In the genomic region with DNA sequence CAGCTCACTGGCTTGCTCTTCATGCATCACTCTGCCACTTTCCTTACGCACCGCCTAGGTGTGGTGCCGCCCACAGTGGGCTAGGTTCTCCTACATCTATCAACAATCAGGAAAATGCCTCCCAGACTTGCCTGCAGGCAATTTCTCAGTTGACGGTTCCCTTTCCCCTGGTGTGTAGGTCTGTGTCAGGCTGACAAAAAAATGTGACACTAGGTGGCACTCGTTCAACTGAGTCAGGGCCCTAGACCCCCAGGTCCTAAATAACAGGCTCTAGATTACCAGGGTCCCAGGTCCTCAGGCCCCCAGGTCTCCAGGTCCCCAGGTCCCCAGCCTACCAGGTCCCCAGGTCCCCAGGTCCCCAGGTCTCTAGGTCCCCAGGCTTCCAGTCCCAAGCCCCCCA, we compare ENCODE assay signal across 21 mouse cellular contexts. TPM values are rescaled to one million over a fixed set of nuclear protein-coding genes. Genes with fewer than 3 reads are reported as not detected.
A peak's percentile ranks its signal among the peaks of the same experiment; 100 is the strongest.
DNase-seq lines count a peak whose midpoint lies in the region; ATAC-seq and TF ChIP-seq lines count a peak whose summit lies in the region.
"Had no signal": no experiment of that assay in that cellular context is flagged by ENCODE, and none has a peak within 500 bp of the region (broad histone marks: within the 10 kb centered on the region; RNA-seq: fewer than 3 reads in every experiment).

No protein-coding gene starts in this region.

- H3K27me3 ChIP-seq in forebrain, postnatal 0 days (ENCODE audit: insufficient read depth, low read length), result no peaks in the 10 kb centered on the region
- no peaks in the 10 kb centered on the region for H3K27me3 ChIP-seq in forebrain, embryonic 11.5 days (ENCODE audit: control insufficient read depth, insufficient read depth, low read length)
- H3K27me3 ChIP-seq in liver, embryonic 14.5 days (ENCODE audit: control insufficient read depth, insufficient read depth, low read length), result no peaks in the 10 kb centered on the region
- H3K27me3 ChIP-seq in liver, embryonic 12.5 days (replicated peaks), result 0 out of 2 replicates have a peak, but pooled peaks cover 5% of the 10 kb centered on the region
- H3K27me3 ChIP-seq: forebrain, embryonic 15.5 days; kidney, embryonic 15.5 days had no signal

- no peak overlapping the region for H3K27ac ChIP-seq in forebrain, postnatal 0 days (ENCODE audit: low read depth, low read length)
- H3K27ac ChIP-seq in forebrain, embryonic 11.5 days (ENCODE audit: low read depth, low read length), result no peak overlapping the region
- no peak overlapping the region for H3K27ac ChIP-seq in liver, embryonic 14.5 days
- no peak overlapping the region for H3K27ac ChIP-seq in liver, embryonic 12.5 days
- no peak overlapping the region for H3K27ac ChIP-seq in bone marrow macrophage, adult 2 months (ENCODE audit: insufficient read depth, low read depth, low read length)
- H3K27ac ChIP-seq: forebrain, embryonic 15.5 days; heart, embryonic 15.5 days; kidney, embryonic 15.5 days had no signal

- H3K4me2 ChIP-seq in forebrain, postnatal 0 days (ENCODE audit: low read depth), result no peak overlapping the region
- no peak overlapping the region for H3K4me2 ChIP-seq in forebrain, embryonic 11.5 days (ENCODE audit: low read depth, low read length, severe bottlenecking)
- no peak overlapping the region for H3K4me2 ChIP-seq in liver, embryonic 14.5 days (ENCODE audit: low read depth)
- no peak overlapping the region for H3K4me2 ChIP-seq in liver, embryonic 12.5 days
- H3K4me2 ChIP-seq: forebrain, embryonic 15.5 days; heart, embryonic 15.5 days; kidney, embryonic 15.5 days had no signal

- no peak for TF ChIP-seq POLR2A in bone marrow macrophage, adult 2 months (IDR thresholded peaks at IDR 0.05; ENCODE audit: borderline replicate concordance, low read depth, low read length)

- TF ChIP-seq EP300 in liver, embryonic 14.5 days (IDR thresholded peaks at IDR 0.05; ENCODE audit: low read depth), result no peak

- 68% methylated on average over 5 of the region's 5 CpGs for WGBS in forebrain, postnatal 0 days
- WGBS in forebrain, embryonic 11.5 days, result 69% methylated on average over 5 of the region's 5 CpGs
- 51% methylated on average over 5 of the region's 5 CpGs for WGBS in liver, embryonic 14.5 days (ENCODE audit: insufficient replicate concordance)
- WGBS in liver, embryonic 12.5 days (ENCODE audit: insufficient replicate concordance), result 37% methylated on average over 5 of the region's 5 CpGs

- no peak overlapping the region for H3K4me3 ChIP-seq in forebrain, postnatal 0 days (ENCODE audit: low read depth, low read length)
- no peak overlapping the region for H3K4me3 ChIP-seq in forebrain, embryonic 11.5 days (ENCODE audit: low read depth, low read length)
- no peak overlapping the region for H3K4me3 ChIP-seq in liver, embryonic 14.5 days (ENCODE audit: insufficient read depth in 1 of 2, low read depth in 2 of 2, low read length in 2 of 2)
- no peak overlapping the region for H3K4me3 ChIP-seq in liver, embryonic 12.5 days
- no peak overlapping the region for H3K4me3 ChIP-seq in bone marrow macrophage, adult 2 months (ENCODE audit: insufficient read depth, low read length)
- H3K4me3 ChIP-seq: erythroblast, embryonic 14.5 days; forebrain, embryonic 15.5 days; heart, embryonic 15.5 days; kidney, embryonic 15.5 days had no signal

- H3K9me3 ChIP-seq in forebrain, postnatal 0 days (ENCODE audit: low read length), result no peaks in the 10 kb centered on the region
- H3K9me3 ChIP-seq in forebrain, embryonic 11.5 days (ENCODE audit: control insufficient read depth, low read length), result no peaks in the 10 kb centered on the region
- no peaks in the 10 kb centered on the region for H3K9me3 ChIP-seq in liver, embryonic 14.5 days (ENCODE audit: control insufficient read depth, low read length)
- no peaks in the 10 kb centered on the region for H3K9me3 ChIP-seq in liver, embryonic 12.5 days (replicated peaks)
- H3K9me3 ChIP-seq: forebrain, embryonic 15.5 days; heart, embryonic 15.5 days; kidney, embryonic 15.5 days had no signal

- ATAC-seq in forebrain, postnatal 0 days, result no peak
- no peak for ATAC-seq in forebrain, embryonic 11.5 days (replicated peaks; ENCODE audit: low FRiP score)
- no peak for ATAC-seq in liver, embryonic 14.5 days (ENCODE audit: insufficient read depth)
- no peak for ATAC-seq in liver, embryonic 12.5 days
- ATAC-seq: forebrain, embryonic 15.5 days had no signal

- no peaks in the 10 kb centered on the region for H3K4me1 ChIP-seq in forebrain, postnatal 0 days (ENCODE audit: insufficient read depth)
- no peaks in the 10 kb centered on the region for H3K4me1 ChIP-seq in forebrain, embryonic 11.5 days (replicated peaks; ENCODE audit: control insufficient read depth, insufficient read depth, low read length)
- no peaks in the 10 kb centered on the region for H3K4me1 ChIP-seq in liver, embryonic 14.5 days (replicated peaks; ENCODE audit: control insufficient read depth in 2 of 2, insufficient read depth in 2 of 2, low read length in 1 of 2)
- peaks cover 9% of the 10 kb centered on the region for H3K4me1 ChIP-seq in liver, embryonic 12.5 days
- H3K4me1 ChIP-seq in bone marrow macrophage, adult 2 months (ENCODE audit: control insufficient read depth, insufficient read depth, low read length), result peaks cover under 1% of the 10 kb centered on the region
- H3K4me1 ChIP-seq: forebrain, embryonic 15.5 days had no signal

- no peaks in the 10 kb centered on the region for H3K36me3 ChIP-seq in forebrain, postnatal 0 days (ENCODE audit: insufficient read depth)
- no peaks in the 10 kb centered on the region for H3K36me3 ChIP-seq in forebrain, embryonic 11.5 days (ENCODE audit: control insufficient read depth, insufficient read depth, low read length)
- H3K36me3 ChIP-seq in liver, embryonic 14.5 days (replicated peaks; ENCODE audit: control insufficient read depth, insufficient read depth, low read depth), result no peaks in the 10 kb centered on the region
- no peaks in the 10 kb centered on the region for H3K36me3 ChIP-seq in liver, embryonic 12.5 days
- H3K36me3 ChIP-seq: forebrain, embryonic 15.5 days; heart, embryonic 15.5 days; kidney, embryonic 15.5 days had no signal

- TF ChIP-seq CTCF in forebrain, postnatal 0 days (IDR thresholded peaks at IDR 0.05; ENCODE audit: low read depth), result peak; percentile 38
- TF ChIP-seq CTCF in liver, embryonic 14.5 days (IDR thresholded peaks at IDR 0.05; ENCODE audit: low read depth), result 0 out of 2 replicates have a peak, but pooled peaks have one; percentile 17
- peak; percentile 28; the same call in 1 of the 2 replicates for TF ChIP-seq CTCF in bone marrow macrophage, adult 2 months (IDR thresholded peaks at IDR 0.05; ENCODE audit: low read depth, low read length)

- DNase-seq in forebrain, postnatal 0 days, result no peak
- no peak for DNase-seq in forebrain, embryonic 11.5 days (ENCODE audit: low spot score)
- no peak for DNase-seq in liver, embryonic 14.5 days (ENCODE audit: low read depth in 3 of 3, low spot score in 3 of 3)
- DNase-seq in A20 (ENCODE audit: low read depth, low spot score), result peak; percentile 35
- no peak for DNase-seq in Muller cell, postnatal 12 days (ENCODE audit: inconsistent ontology term)
- DNase-seq in adrenal gland, postnatal 36 days, result no peak
- DNase-seq: cerebellum, adult 11 months; lung, adult 18-20 months; midbrain, embryonic 14.5 days had no signal

- no peak overlapping the region for H3K9ac ChIP-seq in forebrain, postnatal 0 days
- H3K9ac ChIP-seq in forebrain, embryonic 11.5 days (ENCODE audit: low read length), result no peak overlapping the region
- no peak overlapping the region for H3K9ac ChIP-seq in liver, embryonic 14.5 days (replicated peaks)
- no peak overlapping the region for H3K9ac ChIP-seq in liver, embryonic 12.5 days
- H3K9ac ChIP-seq: forebrain, embryonic 15.5 days; heart, embryonic 15.5 days; kidney, embryonic 15.5 days had no signal

RNA-seq across cellular contexts. Expression of a gene that starts 19.2 kb away (rescaled TPM):
- total RNA-seq in forebrain, postnatal 0 days (2014; rRNA removed), result 17.5 and 25.5 TPM in 2 replicates
- polyA plus RNA-seq in forebrain, postnatal 0 days (2015; fragmentation: Nextera tagmentation; extraction: Ambion mirVana), result 30.2 and 34.3 TPM in 2 replicates
- polyA plus RNA-seq in forebrain, embryonic 11.5 days (2014; fragmentation: Nextera tagmentation; extraction: Ambion mirVana), result 17.2 and 20.7 TPM in 2 replicates
- polyA plus RNA-seq in liver, embryonic 14.5 days (2012; rRNA removed), result 31.0 and 47.7 TPM in 2 replicates
- polyA plus RNA-seq in liver, embryonic 14.5 days (2014; fragmentation: Nextera tagmentation; extraction: Ambion mirVana), result 59.4 and 64.3 TPM in 2 replicates
- polyA plus RNA-seq in liver, embryonic 12.5 days (2016; fragmentation: Nextera tagmentation; extraction: Ambion mirVana), result 61.1 and 64.3 TPM in 2 replicates
- polyA plus RNA-seq in bone marrow macrophage, adult 2 months (2012; ENCODE audit: insufficient read depth, insufficient read length, missing spikeins), result 1,649 and 1,910 TPM in 2 replicates
- 10 to 100 TPM; 21.7 to 31.3 TPM for total RNA-seq in adrenal gland, postnatal 36 days (2021)

RNA-seq across cellular contexts. Expression of a gene that starts 50.5 kb away (rescaled TPM):
- 0.24 and 0.38 TPM in 2 replicates for total RNA-seq in forebrain, postnatal 0 days (2014; rRNA removed)
- 0.16 and 0.27 TPM in 2 replicates for polyA plus RNA-seq in forebrain, postnatal 0 days (2015; fragmentation: Nextera tagmentation; extraction: Ambion mirVana)
- polyA plus RNA-seq in forebrain, embryonic 11.5 days (2014; fragmentation: Nextera tagmentation; extraction: Ambion mirVana), result not detected in 2 replicates
- polyA plus RNA-seq in liver, embryonic 14.5 days (2012; rRNA removed), result 0.04 and 0.13 TPM in 2 replicates
- 0.08 TPM in 1 of 2 replicates, not detected in the other for polyA plus RNA-seq in liver, embryonic 14.5 days (2014; fragmentation: Nextera tagmentation; extraction: Ambion mirVana)
- polyA plus RNA-seq in liver, embryonic 12.5 days (2016; fragmentation: Nextera tagmentation; extraction: Ambion mirVana), result 0.12 and 0.17 TPM in 2 replicates
- polyA plus RNA-seq in bone marrow macrophage, adult 2 months (2012; ENCODE audit: insufficient read depth, insufficient read length, missing spikeins), result 0.46 TPM in 1 of 2 replicates, not detected in the other
- not detected for total RNA-seq in adrenal gland, postnatal 36 days (2021)
- total RNA-seq: adrenal gland, postnatal 4 days; granulocyte monocyte progenitor cell, adult 5-6 weeks; hematopoietic stem cell, adult 5-6 weeks; megakaryocyte progenitor cell, adult 5-6 weeks; neutrophil, adult 5-6 weeks had no signal
- polyA plus RNA-seq: erythroblast, embryonic 14.5 days; forebrain, embryonic 15.5 days; inflammation-experienced regulatory T-cells, adult 6 months; midbrain, embryonic 14.5 days had no signal

Comparison
In these comparisons a context has a peak if more than half of its experiments do, and no peak if none do; other contexts are left out.
1. RNA of a gene that starts 19.2 kb away (polyA plus RNA-seq): 1,649 to 1,910 TPM in bone marrow macrophage, adult 2 months; 31.0 to 64.3 TPM in liver, embryonic 14.5 days, 61.1 to 64.3 TPM in liver, embryonic 12.5 days, 30.2 to 34.3 TPM in forebrain, postnatal 0 days and 17.2 to 20.7 TPM in forebrain, embryonic 11.5 days; every median in the first group is over 10 times any median in the second.
2. Peak in every context shown above with its lines, with median percentiles within 50 percentile points of each other: CTCF ChIP-seq.